Mouse (Mus musculus) liver, adult 2 months (tissue): ENCODE measurements at regions not wholly inside any gene's neighbourhood (a gene's known extent, or its start where the extent isn't known, plus 50 kb on each side); places are given as distances from the start of the nearest gene placed in this dataset.

Experiments
- CTCF ChIP-seq: fragments of 200-500 bp; IDR thresholded peaks from 2 replicates; pipeline ENCODE4 v1.5.1; 2011; ENCODE audit warnings: low read depth, low read length, control low read depth
- POLR2A ChIP-seq: fragments of 200-500 bp; IDR thresholded peaks from 2 replicates; pipeline ENCODE4 v1.6.1; 2011; ENCODE audit warnings: low read length, control low read depth; ENCODE audit not compliant: insufficient read depth; ENCODE audit errors: extremely low read depth

DNA sequence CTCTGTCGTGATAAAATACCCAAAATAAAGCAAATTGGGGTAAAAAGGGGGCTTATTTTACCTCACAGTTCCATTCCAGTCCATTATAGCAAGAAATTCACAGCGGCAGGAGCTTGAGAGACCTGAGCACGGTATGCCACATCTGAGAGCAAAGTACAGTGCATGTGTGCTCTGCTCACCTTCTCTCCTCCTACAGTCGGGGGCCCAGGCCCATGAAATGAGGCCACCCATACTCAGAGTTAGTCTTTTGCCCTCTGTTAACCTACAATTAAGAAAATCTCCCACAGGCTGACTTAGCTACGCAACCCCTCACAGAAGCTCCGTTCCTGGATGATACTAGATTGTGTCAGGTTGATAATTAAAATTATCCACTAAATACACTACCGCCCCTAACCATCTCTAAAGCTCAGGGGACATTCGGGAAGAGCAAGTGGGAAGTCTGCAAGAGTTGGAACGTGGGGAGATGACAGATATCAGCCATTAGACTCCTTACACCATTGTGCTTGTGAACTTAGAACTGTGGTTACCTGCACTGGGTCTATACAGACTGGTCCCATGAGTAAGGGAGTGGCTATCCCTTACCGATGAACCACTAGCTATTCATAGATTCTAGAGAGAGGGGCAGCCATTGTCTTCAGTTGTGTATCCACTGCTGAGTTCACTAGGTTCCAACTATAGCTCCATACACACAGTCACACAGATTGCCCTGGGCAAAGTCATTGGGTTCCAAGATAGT lies 139.3 kb upstream of the Il12b start:
- TF ChIP-seq CTCF (no peak), POLR2A (no peak)
